Mouse (Mus musculus) myocyte (in vitro differentiated cells): ENCODE results near the gene Idi2. TPM values are rescaled to one million over a fixed set of nuclear protein-coding genes. Genes with fewer than 3 reads are reported as not detected.
"Not testable (repeated sequence)": the region's sequence is repeated elsewhere in the genome, so short reads cannot be mapped to it uniquely, and the experiment has no call there.

Source experiments
- H3K27me3 ChIP-seq: one replicate; pipeline ENCODE4 v1.6.1; 2011; ENCODE audit not compliant: control insufficient read depth, insufficient read depth, insufficient read length
- H3K36me3 ChIP-seq: one replicate; pipeline ENCODE4 v1.6.1; 2011; ENCODE audit not compliant: control insufficient read depth, insufficient read depth
- H3K4me2 ChIP-seq: one replicate; pipeline ENCODE4 v1.6.1; 2011; ENCODE audit warnings: low read depth, control low read depth
- H3K4me3 ChIP-seq: one replicate; pipeline ENCODE4 v1.5.1; 2011; ENCODE audit warnings: mild to moderate bottlenecking, control low read depth, moderate library complexity
- H3K79me2 ChIP-seq: one replicate; pipeline ENCODE4 v1.6.1; 2011; ENCODE audit not compliant: control insufficient read depth, insufficient read depth
- H3ac ChIP-seq: one replicate; pipeline ENCODE4 v1.6.1; 2011; ENCODE audit not compliant: control insufficient read depth, insufficient read length
- CEBPB ChIP-seq: IDR thresholded peaks from 2 replicates; pipeline ENCODE4 v1.6.1; 2011; ENCODE audit warnings: mild to moderate bottlenecking, moderate library complexity; ENCODE audit not compliant: poor library complexity, insufficient read depth, severe bottlenecking
- E2F4 ChIP-seq: IDR thresholded peaks from one replicate; pipeline ENCODE4 v1.6.1; 2011; ENCODE audit warnings: mild to moderate bottlenecking, control low read depth, moderate library complexity; ENCODE audit not compliant: insufficient read depth
- MAX ChIP-seq: IDR thresholded peaks from one replicate; pipeline ENCODE4 v1.6.1; 2011; ENCODE audit warnings: low read depth, mild to moderate bottlenecking, control low read depth
- MYOD1 ChIP-seq, 3 experiments: IDR thresholded peaks; one replicate each; pipeline ENCODE4 v1.6.1; 2011; ENCODE audit warnings: control low read depth in 2 of 3, low read depth in 2 of 3, mild to moderate bottlenecking in 2 of 3, moderate library complexity in 1 of 3; ENCODE audit not compliant: insufficient read length in 2 of 3, control insufficient read depth in 1 of 3
- MYOG ChIP-seq, 3 experiments: IDR thresholded peaks; one replicate each; pipeline ENCODE4 v1.6.1; 2011; ENCODE audit warnings: control low read depth in 2 of 3, low read depth in 2 of 3, mild to moderate bottlenecking in 2 of 3; ENCODE audit not compliant: insufficient read length in 2 of 3, control insufficient read depth in 1 of 3, insufficient read depth in 1 of 3
- POLR2A ChIP-seq: IDR thresholded peaks from one replicate; pipeline ENCODE4 v1.6.1; 2011; ENCODE audit warnings: low read depth, mild to moderate bottlenecking, control low read depth, moderate library complexity; ENCODE audit not compliant: insufficient read length
- POLR2AphosphoS2 ChIP-seq: IDR thresholded peaks from one replicate; pipeline ENCODE4 v1.6.1; 2011; ENCODE audit warnings: low read depth, control low read depth; ENCODE audit not compliant: insufficient read length
- REST ChIP-seq: IDR thresholded peaks from one replicate; pipeline ENCODE4 v1.6.1; 2011; ENCODE audit warnings: mild to moderate bottlenecking, control low read depth, moderate library complexity; ENCODE audit not compliant: insufficient read depth, insufficient read length
- SRF ChIP-seq: IDR thresholded peaks from one replicate; pipeline ENCODE4 v1.6.1; 2011; ENCODE audit warnings: low read depth; ENCODE audit not compliant: control insufficient read depth, insufficient read length
- TCF12 ChIP-seq: IDR thresholded peaks from one replicate; pipeline ENCODE4 v1.6.1; 2011; ENCODE audit warnings: mild to moderate bottlenecking, control low read depth; ENCODE audit not compliant: poor library complexity, insufficient read depth, severe bottlenecking
- TCF3 ChIP-seq: IDR thresholded peaks from one replicate; pipeline ENCODE4 v1.6.1; 2011; ENCODE audit warnings: low read depth, control low read depth; ENCODE audit not compliant: insufficient read length
- USF1 ChIP-seq: IDR thresholded peaks from one replicate; pipeline ENCODE4 v1.6.1; 2011; ENCODE audit warnings: low read depth, mild to moderate bottlenecking, control low read depth, moderate library complexity
- polyA plus RNA-seq: library from polyadenylated mRNA; unstranded; fragments of >200 nt; fragmentation: generic; extraction: Trizol; gene quantifications from one replicate; pipeline ENCODE4 v1.2.1, GENCODE M21; 2012; ENCODE audit warnings: missing spikeins

Gene Idi2
- polyA plus RNA-seq, 1 experiment, result 0.13 TPM

DNA sequence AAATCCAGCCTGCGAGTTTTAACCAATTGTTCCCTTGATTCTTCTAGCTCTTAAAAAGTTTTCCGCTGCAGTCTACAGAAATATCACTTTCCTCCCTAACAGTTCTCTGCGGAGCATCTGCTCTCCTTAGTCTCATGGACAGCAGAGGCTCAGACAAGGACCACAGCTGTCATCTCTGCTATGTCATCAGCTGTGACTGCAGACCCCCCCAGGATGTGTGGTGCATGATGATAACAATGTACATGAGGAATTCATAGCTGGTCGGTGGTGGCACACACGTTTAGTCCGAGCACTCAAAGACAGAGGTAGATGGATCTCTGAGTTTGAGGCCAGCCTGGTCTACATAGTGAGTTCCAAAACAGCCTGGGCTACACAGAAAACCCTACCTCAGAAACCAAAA lies 6.9 kb downstream of the Idi2 start:
- not testable (repeated sequence) for H3K79me2 ChIP-seq, H3K27me3 ChIP-seq, H3K4me2 ChIP-seq, H3K4me3 ChIP-seq, H3K36me3 ChIP-seq, H3ac ChIP-seq

DNA sequence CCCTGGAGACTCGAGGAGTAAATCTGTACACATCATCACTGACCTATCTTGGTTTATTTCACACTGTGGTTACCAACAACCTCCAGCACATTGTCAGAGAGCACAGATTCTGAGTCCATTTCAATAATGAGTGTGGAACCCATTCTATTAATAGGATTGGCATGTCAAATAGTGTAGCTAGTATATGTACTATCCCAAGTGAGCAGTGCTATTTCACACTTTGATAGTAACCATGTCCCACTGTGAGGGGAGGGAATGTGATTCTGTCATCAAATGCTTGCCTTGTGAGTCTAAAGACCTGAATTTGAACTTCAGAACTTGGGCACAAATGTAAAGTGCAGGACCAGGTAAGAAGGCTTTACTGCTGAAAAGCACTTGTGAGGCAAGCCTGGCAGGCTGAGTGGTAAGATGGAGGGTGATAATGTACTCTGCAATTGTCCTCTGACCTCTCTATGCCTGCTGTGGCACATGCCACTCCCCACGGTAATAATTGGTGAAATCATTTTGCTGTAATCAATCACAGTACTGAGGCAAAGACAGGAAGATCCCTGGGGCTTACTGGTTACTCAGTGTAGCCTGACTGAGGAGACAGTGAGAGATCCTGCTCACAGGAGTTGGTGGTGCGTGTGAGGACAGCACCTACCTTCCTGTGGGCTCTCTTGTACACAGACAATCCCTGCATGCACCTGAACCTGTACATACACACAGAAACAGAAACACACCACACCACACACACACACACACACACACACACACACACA lies 8.6 kb downstream of the Idi2 start:
- H3K4me2 ChIP-seq, H3K27me3 ChIP-seq, H3ac ChIP-seq, H3K79me2 ChIP-seq, H3K36me3 ChIP-seq, H3K4me3 ChIP-seq: not testable (repeated sequence)

DNA sequence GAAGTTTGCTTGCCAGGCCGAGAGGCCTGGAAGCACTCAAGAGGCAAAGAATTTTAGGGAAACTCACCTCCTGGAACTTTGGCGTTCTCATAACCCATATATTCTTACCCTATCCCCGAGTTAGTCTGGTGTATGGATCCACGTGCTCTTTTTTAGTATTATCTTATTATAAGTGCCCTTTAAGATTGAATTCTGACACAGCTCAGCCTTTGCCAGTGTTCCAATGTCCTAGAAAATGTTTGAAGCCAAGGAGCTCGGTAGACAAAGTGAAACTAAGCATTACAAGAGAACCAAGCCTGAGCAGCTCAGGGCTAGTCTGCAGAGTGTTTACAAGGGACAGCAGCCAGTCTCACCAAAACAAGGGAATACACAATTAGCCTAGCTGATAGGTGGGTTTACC lies 9.6 kb downstream of the Idi2 start:
- not testable (repeated sequence) for H3ac ChIP-seq, H3K4me2 ChIP-seq, H3K36me3 ChIP-seq, H3K79me2 ChIP-seq, H3K4me3 ChIP-seq, H3K27me3 ChIP-seq

DNA sequence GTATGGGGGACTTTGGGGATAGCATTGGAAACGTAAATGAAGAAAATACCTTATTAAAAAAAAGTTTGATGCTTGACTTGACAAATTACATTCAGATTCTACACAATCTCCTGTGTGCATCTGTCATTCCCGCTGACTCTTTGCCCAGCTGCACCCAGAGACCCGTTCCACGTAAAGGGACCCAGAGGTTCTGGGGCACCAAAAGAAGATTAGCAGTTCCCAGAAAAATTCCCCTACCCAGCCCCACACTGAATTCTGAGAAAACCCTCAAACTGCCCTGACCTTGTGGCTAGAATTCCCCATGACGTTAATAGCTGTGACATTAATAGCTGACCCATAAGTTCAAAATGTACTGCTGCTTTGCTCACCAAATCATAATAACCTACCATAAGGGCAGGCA lies 12.6 kb downstream of the Idi2 start:
- TF ChIP-seq MAX, result no peak
- no peak for TF ChIP-seq E2F4
- TF ChIP-seq REST, result no peak
- no peak for TF ChIP-seq CEBPB
- TF ChIP-seq POLR2A, result no peak
- TF ChIP-seq MYOG (IDR thresholded peaks at IDR 0.05; ENCODE audit: control insufficient read depth in 1 of 3, insufficient read depth in 1 of 3, insufficient read length in 2 of 3, low read depth in 2 of 3), result no peak
- TF ChIP-seq MYOD1 (IDR thresholded peaks at IDR 0.05; ENCODE audit: control insufficient read depth in 1 of 3, insufficient read length in 2 of 3, low read depth in 2 of 3), result no peak
- peaks cover 31% of the 10 kb centered on the region for H3K36me3 ChIP-seq
- H3K4me3 ChIP-seq, result no peak overlapping the region
- H3ac ChIP-seq, result no peak overlapping the region
- H3K4me2 ChIP-seq, result no peak overlapping the region
- no peaks in the 10 kb centered on the region for H3K79me2 ChIP-seq
- no peaks in the 10 kb centered on the region for H3K27me3 ChIP-seq

DNA sequence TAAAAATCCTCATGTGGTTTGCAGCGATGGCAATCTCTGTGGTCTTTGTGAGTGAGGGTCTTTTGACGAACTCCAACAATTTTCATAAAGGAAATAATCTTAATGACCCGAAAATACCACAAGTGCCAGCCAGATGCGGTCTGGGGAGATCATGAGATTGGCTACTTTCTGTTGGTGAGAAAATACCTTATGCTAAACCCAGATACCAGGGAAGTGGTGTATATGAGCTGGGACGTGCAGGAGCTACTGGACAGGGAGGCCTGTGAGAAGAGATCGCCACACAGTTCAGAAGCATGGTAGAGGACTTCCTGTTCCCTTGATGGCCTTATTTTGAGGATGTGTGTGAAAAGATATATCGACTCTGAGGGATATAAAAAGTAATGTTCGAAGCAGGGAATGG lies 15.1 kb downstream of the Idi2 start:
- Histone ChIP-seq H3K4me2 (no peak overlapping the region), H3K36me3 (peaks cover 53% of the 10 kb centered on the region), H3K27me3 (no peaks in the 10 kb centered on the region), H3K79me2 (no peaks in the 10 kb centered on the region), H3ac (no peak overlapping the region), H3K4me3 (no peak overlapping the region)
- TF ChIP-seq POLR2AphosphoS2 (no peak), E2F4 (no peak), TCF3 (no peak), TCF12 (no peak)

DNA sequence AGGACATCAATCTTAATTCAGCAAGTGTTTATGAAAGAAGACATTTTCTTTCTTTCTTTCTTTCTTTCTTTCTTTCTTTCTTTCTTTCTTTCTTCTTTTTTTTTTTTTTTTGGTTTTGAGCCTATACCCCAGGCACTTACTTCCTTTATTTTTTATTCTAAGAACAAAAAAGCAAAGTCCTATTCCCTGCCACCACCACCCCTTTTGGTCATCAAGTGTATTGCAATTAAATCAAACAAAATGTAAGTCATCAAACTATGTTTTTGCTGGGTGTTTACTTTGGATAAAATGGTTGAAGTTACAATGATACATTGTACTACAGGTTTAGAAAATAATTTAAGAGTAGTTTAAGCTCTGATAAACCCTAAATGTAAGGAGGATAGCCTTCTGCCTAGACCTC lies 19.7 kb downstream of the Idi2 start:
- TF ChIP-seq MYOG (IDR thresholded peaks at IDR 0.05; ENCODE audit: control insufficient read depth in 1 of 3, insufficient read depth in 1 of 3, insufficient read length in 2 of 3, low read depth in 2 of 3) (no peak), CEBPB (no peak), SRF (no peak), REST (no peak), MYOD1 (IDR thresholded peaks at IDR 0.05; ENCODE audit: control insufficient read depth in 1 of 3, insufficient read length in 2 of 3, low read depth in 2 of 3) (no peak), USF1 (no peak), MAX (no peak), TCF12 (no peak)
- Histone ChIP-seq H3K79me2 (no peaks in the 10 kb centered on the region), H3ac (no peak overlapping the region), H3K27me3 (no peaks in the 10 kb centered on the region), H3K36me3 (peaks cover 86% of the 10 kb centered on the region), H3K4me2 (no peak overlapping the region), H3K4me3 (no peak overlapping the region)
